Mouse (Mus musculus) embryonic fibroblast, embryonic 13.5 days (primary cell): ENCODE data around the gene Parp2. TPM values are rescaled to one million over a fixed set of nuclear protein-coding genes. Genes with fewer than 3 reads are reported as not detected.

ENCODE experiments used
- H3K27ac ChIP-seq: 2 replicates; pipeline ENCODE4 v1.5.1; 2012; ENCODE audit warnings: low read length, control low read depth, inconsistent platforms; ENCODE audit not compliant: insufficient read depth
- H3K4me1 ChIP-seq: 2 replicates; pipeline ENCODE4 v1.6.1; 2011; ENCODE audit warnings: low read length; ENCODE audit not compliant: control insufficient read depth, insufficient read depth
- H3K4me3 ChIP-seq: 2 replicates; pipeline ENCODE4 v1.5.1; 2011; ENCODE audit warnings: mild to moderate bottlenecking, control low read depth, low read length; ENCODE audit not compliant: insufficient read depth
- CTCF ChIP-seq: IDR thresholded peaks from 2 replicates; pipeline ENCODE4 v1.5.1; 2011; ENCODE audit warnings: mild to moderate bottlenecking, control low read depth, low read length, moderate library complexity, borderline replicate concordance; ENCODE audit not compliant: insufficient read depth
- POLR2A ChIP-seq: IDR thresholded peaks from 2 replicates; pipeline ENCODE4 v1.6.1; 2011; ENCODE audit warnings: low read depth, mild to moderate bottlenecking, control low read depth, low read length, moderate library complexity
- polyA plus RNA-seq: library from polyadenylated mRNA; stranded (reverse); fragments of >200 nt; gene quantifications from 2 replicates; pipeline ENCODE4 v1.2.4, GENCODE M21; 2011; ENCODE audit warnings: low read depth; ENCODE audit not compliant: missing spikeins, insufficient read length

Parp2 gene
- polyA plus RNA-seq, 1 experiment = 43.4 TPM

DNA sequence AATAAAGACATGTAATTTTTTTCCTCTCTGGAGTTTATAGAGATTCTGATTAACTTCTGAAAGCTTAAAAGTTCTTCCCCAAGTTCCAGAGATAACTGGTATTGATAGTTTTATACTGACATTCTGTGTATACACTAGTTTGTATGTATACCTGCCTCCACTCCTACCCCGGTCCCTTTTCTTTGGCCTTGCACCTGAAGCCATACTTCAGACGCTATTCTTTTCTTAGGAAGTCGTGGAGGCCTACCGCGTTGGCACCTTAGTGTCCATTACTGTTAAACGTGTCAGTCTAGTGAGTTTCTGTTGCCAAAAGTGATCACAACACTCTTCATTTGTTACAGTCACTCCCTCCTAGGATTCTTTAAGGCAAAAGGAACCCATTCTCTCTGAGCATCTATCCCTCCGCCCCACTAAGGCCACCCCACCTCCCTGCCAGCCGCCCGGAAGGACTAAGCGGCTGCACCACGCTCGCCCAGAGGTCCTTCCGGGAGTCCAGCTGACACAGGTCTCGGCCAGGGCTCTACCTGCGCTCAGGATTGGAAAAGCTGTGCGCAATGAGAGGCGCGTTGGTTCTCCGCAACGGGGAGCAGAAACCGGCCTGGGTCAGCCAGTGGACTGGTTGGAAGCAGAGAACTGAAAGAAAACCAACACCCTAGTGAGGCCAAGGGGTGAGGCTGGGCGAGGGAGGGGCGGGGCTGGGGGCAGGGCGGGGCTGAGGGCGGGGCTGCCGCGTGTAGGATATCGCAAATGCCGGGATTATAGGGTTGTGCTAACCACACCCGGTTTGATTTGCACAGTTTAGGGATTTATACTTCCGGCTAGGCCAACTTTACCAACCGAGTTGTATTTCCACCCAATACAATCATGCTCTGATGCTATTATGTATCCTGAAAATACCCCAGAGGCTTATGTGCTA is 62.5 kb downstream of the Parp2 start, which contains the start of gene Tep1:
TSS of gene Tep1 (minus strand) at position 672 of the 916 bp plus-strand sequence.
- no peaks in the 10 kb centered on the region for H3K4me1 ChIP-seq
- TF ChIP-seq CTCF = no peak
- peak; percentile 87 for TF ChIP-seq POLR2A
- peak within 1 kb of the TSS; percentile 65 for H3K4me3 ChIP-seq
- H3K27ac ChIP-seq = peak within 1 kb of the TSS; percentile 77

DNA sequence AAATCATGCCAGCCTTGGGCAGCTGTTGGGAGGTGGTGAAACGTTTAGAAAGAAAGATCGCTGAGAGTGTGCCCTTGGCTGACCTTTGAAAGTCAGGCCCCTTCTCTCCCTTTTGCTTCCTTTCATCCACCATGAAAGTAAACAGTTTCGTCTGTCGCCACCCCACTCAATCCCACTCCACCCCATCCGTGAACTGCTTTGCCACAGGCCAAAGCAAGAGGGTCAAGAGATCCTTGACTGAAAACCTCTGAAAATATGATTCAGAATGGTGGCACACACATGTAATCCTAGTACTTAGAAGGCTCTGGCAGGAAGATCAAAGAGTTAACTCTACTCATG is 63.1 kb downstream of the Parp2 start:
- H3K4me1 ChIP-seq = no peaks in the 10 kb centered on the region
- peak overlapping the region; percentile 34 for H3K4me3 ChIP-seq
- TF ChIP-seq POLR2A = 0 out of 2 replicates have a peak, but pooled peaks have one; percentile 8
- no peak for TF ChIP-seq CTCF
- peak overlapping the region; percentile 77 for H3K27ac ChIP-seq

Other genes with a start within 250 kb of the Parp2 start
- gene Olfr744, start 193.0 kb upstream of the Parp2 start, polyA plus RNA-seq = not detected in 2 replicates
- not detected in 2 replicates for gene Olfr745, start 168.5 kb upstream of the Parp2 start, polyA plus RNA-seq
- not detected in 2 replicates for gene Olfr746, start 160.8 kb upstream of the Parp2 start, polyA plus RNA-seq
- gene Olfr747, start 114.6 kb upstream of the Parp2 start, polyA plus RNA-seq = not detected in 2 replicates
- gene Olfr748, start 100.5 kb upstream of the Parp2 start, polyA plus RNA-seq = not detected in 2 replicates
- not detected in 2 replicates for gene Olfr749, start 62.7 kb upstream of the Parp2 start, polyA plus RNA-seq
- 30.4 and 30.5 TPM in 2 replicates for gene Ttc5, start 22.3 kb upstream of the Parp2 start, polyA plus RNA-seq
- gene Ccnb1ip1, start 109 bp upstream of the Parp2 start, polyA plus RNA-seq = not detected in 2 replicates
- 26.1 and 30.5 TPM in 2 replicates for gene Tep1, start 62.7 kb downstream of the Parp2 start, polyA plus RNA-seq
- gene Klhl33, start 89.7 kb downstream of the Parp2 start, polyA plus RNA-seq = 0.47 and 0.65 TPM in 2 replicates
- 30.5 and 38.8 TPM in 2 replicates for gene Osgep, start 117.1 kb downstream of the Parp2 start, polyA plus RNA-seq
- gene Apex1, start 117.1 kb downstream of the Parp2 start, polyA plus RNA-seq = 62.4 and 68.1 TPM in 2 replicates
- gene Pip4p1, start 123.0 kb downstream of the Parp2 start, polyA plus RNA-seq = 66.4 and 69.5 TPM in 2 replicates
- 64.5 and 79.4 TPM in 2 replicates for gene Pnp, start 123.2 kb downstream of the Parp2 start, polyA plus RNA-seq
- 22.3 and 51.1 TPM in 2 replicates for gene Gm49342, start 136.7 kb downstream of the Parp2 start, polyA plus RNA-seq
- 0.49 and 0.70 TPM in 2 replicates for gene Pnp2, start 148.2 kb downstream of the Parp2 start, polyA plus RNA-seq
- 0.68 and 0.87 TPM in 2 replicates for gene Rnase10, start 199.9 kb downstream of the Parp2 start, polyA plus RNA-seq
- gene Rnase9, start 234.0 kb downstream of the Parp2 start, polyA plus RNA-seq = not detected in 2 replicates
- gene Rnase11, start 242.3 kb downstream of the Parp2 start, polyA plus RNA-seq = not detected in 2 replicates
- gene Rnase12, start 249.8 kb downstream of the Parp2 start, polyA plus RNA-seq = not detected in 2 replicates